ENCODE assay signal across 12 mouse cellular contexts in genomic region chr14:24275534-24275933, GRCm38 (mm10). TPM values are rescaled to one million over a fixed set of nuclear protein-coding genes. Genes with fewer than 3 reads are reported as not detected.
A peak's percentile ranks its signal among the peaks of the same experiment; 100 is the strongest.
DNase-seq lines count a peak whose midpoint lies in the region; ATAC-seq lines count a peak whose summit lies in the region.
"Had no signal": no experiment of that assay in that cellular context is flagged by ENCODE, and none has a peak within 500 bp of the region (broad histone marks: within the 10 kb centered on the region; RNA-seq: fewer than 3 reads in every experiment).

No protein-coding gene starts in this region.

- no peak overlapping the region for H3K4me3 ChIP-seq in hindbrain, embryonic 15.5 days
- H3K4me3 ChIP-seq in hindbrain, embryonic 10.5 days = no peak overlapping the region
- no peak overlapping the region for H3K4me3 ChIP-seq in forebrain, embryonic 16.5 days (replicated peaks; ENCODE audit: low read length)

- no peaks in the 10 kb centered on the region for H3K4me1 ChIP-seq in hindbrain, embryonic 15.5 days (replicated peaks)
- H3K4me1 ChIP-seq in hindbrain, embryonic 10.5 days (replicated peaks) = no peaks in the 10 kb centered on the region
- no peaks in the 10 kb centered on the region for H3K4me1 ChIP-seq in forebrain, embryonic 16.5 days (replicated peaks; ENCODE audit: control insufficient read depth, insufficient read depth, low read length)

- no peaks in the 10 kb centered on the region for H3K27me3 ChIP-seq in hindbrain, embryonic 15.5 days
- no peaks in the 10 kb centered on the region for H3K27me3 ChIP-seq in hindbrain, embryonic 10.5 days (ENCODE audit: insufficient read depth, poor library complexity, severe bottlenecking)
- H3K27me3 ChIP-seq in forebrain, embryonic 16.5 days (replicated peaks; ENCODE audit: control insufficient read depth, insufficient read depth, low read length) = no peaks in the 10 kb centered on the region

- H3K36me3 ChIP-seq in hindbrain, embryonic 15.5 days = no peaks in the 10 kb centered on the region
- no peaks in the 10 kb centered on the region for H3K36me3 ChIP-seq in hindbrain, embryonic 10.5 days
- no peaks in the 10 kb centered on the region for H3K36me3 ChIP-seq in forebrain, embryonic 16.5 days (ENCODE audit: control insufficient read depth, insufficient read depth)

- no peak overlapping the region for H3K4me2 ChIP-seq in hindbrain, embryonic 15.5 days
- H3K4me2 ChIP-seq in forebrain, embryonic 16.5 days (ENCODE audit: low read length) = no peak overlapping the region

- peak; percentile 68; the same call in 1 of the 2 replicates for ATAC-seq in hindbrain, embryonic 15.5 days (ENCODE audit: low FRiP score, low read depth)
- peak; percentile 59; the same call in 1 of the 2 replicates for ATAC-seq in forebrain, embryonic 16.5 days
- ATAC-seq: Patski had no signal

- no peaks in the 10 kb centered on the region for H3K9me3 ChIP-seq in hindbrain, embryonic 15.5 days
- no peaks in the 10 kb centered on the region for H3K9me3 ChIP-seq in hindbrain, embryonic 10.5 days
- H3K9me3 ChIP-seq in forebrain, embryonic 16.5 days (ENCODE audit: control insufficient read depth, low read length) = no peaks in the 10 kb centered on the region

- WGBS in hindbrain, embryonic 15.5 days = 53% methylated on average over 2 of the region's 2 CpGs
- 59% methylated on average over 2 of the region's 2 CpGs for WGBS in hindbrain, embryonic 10.5 days
- 52% methylated on average over 2 of the region's 2 CpGs for WGBS in forebrain, embryonic 16.5 days

- no peak overlapping the region for H3K27ac ChIP-seq in hindbrain, embryonic 15.5 days (replicated peaks)
- H3K27ac ChIP-seq in hindbrain, embryonic 10.5 days = no peak overlapping the region
- no peak overlapping the region for H3K27ac ChIP-seq in forebrain, embryonic 16.5 days (ENCODE audit: low read length)

- no peak overlapping the region for H3K9ac ChIP-seq in hindbrain, embryonic 15.5 days
- H3K9ac ChIP-seq in forebrain, embryonic 16.5 days (replicated peaks; ENCODE audit: low read depth, low read length) = no peak overlapping the region

- DNase-seq in hindbrain, embryonic 10.5 days (ENCODE audit: low spot score) = no peak
- DNase-seq in 416B (ENCODE audit: low read depth) = peak; percentile 25
- DNase-seq in ES-CJ7 (ENCODE audit: low read depth, low spot score) = peak; percentile 28
- no peak for DNase-seq in urinary bladder, postnatal 14 days (ENCODE audit: low spot score)
- DNase-seq in cerebellum, postnatal 14 days = no peak
- no peak for DNase-seq in adrenal gland, postnatal 25 days

RNA-seq across cellular contexts. Expression of gene E330034G19Rik, which starts 17.5 kb away (rescaled TPM):
- polyA plus RNA-seq in hindbrain, embryonic 15.5 days (2015; fragmentation: Nextera tagmentation; extraction: Ambion mirVana) = 0.12 TPM in 1 of 2 replicates, not detected in the other
- polyA plus RNA-seq in hindbrain, embryonic 10.5 days (2016; fragmentation: Nextera tagmentation; extraction: Ambion mirVana) = not detected in 2 replicates
- not detected in 2 replicates for polyA plus RNA-seq in forebrain, embryonic 16.5 days (2015; fragmentation: Nextera tagmentation; extraction: Ambion mirVana)
- total RNA-seq in adrenal gland, postnatal 25 days (2021) = not detected in 2 replicates
- total RNA-seq: heart, adult 8-10 months had no signal
- polyA plus RNA-seq: intestine, embryonic 14.5 days; liver, embryonic 16.5 days; Patski had no signal

RNA-seq across cellular contexts. Expression of gene Dlg5, which starts 29.8 kb away (rescaled TPM):
- polyA plus RNA-seq in hindbrain, embryonic 15.5 days (2015; fragmentation: Nextera tagmentation; extraction: Ambion mirVana) = 20.0 and 20.6 TPM in 2 replicates
- 12.7 and 14.0 TPM in 2 replicates for polyA plus RNA-seq in hindbrain, embryonic 10.5 days (2016; fragmentation: Nextera tagmentation; extraction: Ambion mirVana)
- 17.1 and 21.2 TPM in 2 replicates for polyA plus RNA-seq in forebrain, embryonic 16.5 days (2015; fragmentation: Nextera tagmentation; extraction: Ambion mirVana)
- total RNA-seq in adrenal gland, postnatal 25 days (2021) = 66.6 and 85.5 TPM in 2 replicates

Comparison
In these comparisons a context has a peak if more than half of its experiments do, and no peak if none do; other contexts are left out.
1. DNase-seq: peak in 416B (single experiment) and ES-CJ7 (single experiment); none in hindbrain, embryonic 10.5 days (single experiment), urinary bladder, postnatal 14 days (single experiment), cerebellum, postnatal 14 days (0 of 2) and adrenal gland, postnatal 25 days (single experiment).